Mouse (Mus musculus) liver, embryonic 14.5 days (tissue): ENCODE data around the gene H3f3b.

Source experiments
- CTCF ChIP-seq: IDR thresholded peaks from 2 replicates; pipeline ENCODE4 v1.5.1; 2016; ENCODE audit warnings: antibody characterized with exemption, low read depth, control low read depth
- EP300 ChIP-seq: IDR thresholded peaks from 2 replicates; pipeline ENCODE4 v1.6.1; 2016; ENCODE audit warnings: antibody characterized with exemption, low read depth

DNA sequence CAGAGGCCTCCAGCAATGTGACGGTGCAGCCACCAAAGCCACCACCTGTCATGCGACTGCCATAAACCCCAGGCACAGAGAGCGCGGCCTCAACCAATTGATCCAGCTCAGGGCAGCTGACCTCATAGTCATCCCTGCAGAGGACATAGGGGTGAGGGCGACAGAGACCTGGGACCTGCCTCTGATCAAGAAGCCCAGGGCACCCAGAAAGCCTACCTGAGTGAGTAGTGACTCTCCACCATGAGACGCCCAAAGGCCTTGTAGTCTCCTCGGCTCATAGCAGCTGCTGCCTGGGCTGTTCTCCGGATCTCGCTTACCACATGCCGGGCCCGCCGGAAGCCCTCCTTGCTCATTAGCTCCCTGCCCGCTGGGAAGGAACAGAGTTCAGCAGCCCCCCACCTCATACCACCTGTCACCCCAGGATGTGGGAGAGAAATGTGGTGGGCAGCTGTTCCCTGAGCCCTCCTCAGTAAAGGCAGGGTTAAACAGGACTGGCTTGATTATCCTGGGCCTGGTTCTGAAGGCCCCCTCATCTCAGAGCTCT lies 18.9 kb downstream of the H3f3b start:
- no peak for TF ChIP-seq CTCF
- TF ChIP-seq EP300 = no peak
